Mouse (Mus musculus): ENCODE data around the gene Serpinb6b.

DNA sequence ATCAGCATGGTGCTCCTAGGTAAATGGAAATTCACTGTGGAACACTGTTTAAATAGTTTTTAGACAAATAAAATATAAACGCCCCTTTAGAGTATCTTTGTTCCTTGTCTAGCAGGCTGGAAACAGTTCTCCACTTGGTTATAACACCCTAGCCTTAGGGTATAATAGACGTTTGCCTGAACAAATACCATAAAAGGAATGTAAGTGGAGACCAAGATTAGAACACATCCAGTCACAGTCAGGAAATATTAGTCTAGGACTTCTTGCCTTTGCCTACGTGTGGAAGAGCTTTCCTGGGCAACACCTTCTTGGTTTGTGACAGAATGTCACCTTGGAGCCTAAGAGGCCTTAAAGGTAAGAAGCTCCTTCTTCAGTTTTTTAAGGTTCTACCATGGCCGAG lies 8.5 kb upstream of the Serpinb6b start:
- TF ChIP-seq POLR2A (IDR thresholded peaks at IDR 0.05; ENCODE audit: borderline replicate concordance, extremely low read depth, insufficient read depth, insufficient read length, poor library complexity, severe bottlenecking) (no peak), CTCF (IDR thresholded peaks at IDR 0.05; ENCODE audit: borderline replicate concordance, extremely low read depth, insufficient read depth, insufficient read length) (no peak)

Measured in brain, embryonic 14.5 days (tissue).